Mouse (Mus musculus): ENCODE results near the gene Sec22c.

The Sec22c gene

GRCm38 (mm10) chr9:121704646-121705625 lies at the start of gene Sec22c:
Gene Sec22c, minus strand, starts transcription at chr9:121705490.
- DNase-seq (ENCODE audit: low spot score): peak; percentile 89

GRCm38 (mm10) chr9:121754624-121755023 lies 49.3 kb upstream of the Sec22c start:
- DNase-seq (ENCODE audit: low spot score): no peak

GRCm38 (mm10) chr9:121752774-121753173 lies 47.5 kb upstream of the Sec22c start:
- no peak for DNase-seq (ENCODE audit: low spot score)

DNA sequence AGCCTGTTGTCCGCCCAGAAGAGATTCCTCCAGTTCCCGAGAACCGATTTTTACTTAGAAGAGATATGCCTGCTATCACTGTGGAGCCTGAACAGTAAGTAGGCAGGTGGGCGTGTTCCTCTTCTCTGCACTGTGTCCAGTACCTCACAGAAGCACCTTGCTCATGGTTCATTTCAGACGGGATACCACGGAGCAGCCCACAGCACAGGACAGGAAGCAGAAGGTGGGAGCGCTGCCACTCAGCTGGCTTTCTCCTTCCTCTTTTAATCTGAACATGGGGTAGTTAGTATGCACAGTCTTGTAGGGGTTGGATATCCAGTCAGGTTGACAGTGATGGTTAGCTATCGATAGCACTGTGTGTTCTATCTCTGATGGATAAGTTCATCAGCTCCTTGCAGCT lies 38.8 kb upstream of the Sec22c start:
- DNase-seq (ENCODE audit: low spot score): no peak

DNA sequence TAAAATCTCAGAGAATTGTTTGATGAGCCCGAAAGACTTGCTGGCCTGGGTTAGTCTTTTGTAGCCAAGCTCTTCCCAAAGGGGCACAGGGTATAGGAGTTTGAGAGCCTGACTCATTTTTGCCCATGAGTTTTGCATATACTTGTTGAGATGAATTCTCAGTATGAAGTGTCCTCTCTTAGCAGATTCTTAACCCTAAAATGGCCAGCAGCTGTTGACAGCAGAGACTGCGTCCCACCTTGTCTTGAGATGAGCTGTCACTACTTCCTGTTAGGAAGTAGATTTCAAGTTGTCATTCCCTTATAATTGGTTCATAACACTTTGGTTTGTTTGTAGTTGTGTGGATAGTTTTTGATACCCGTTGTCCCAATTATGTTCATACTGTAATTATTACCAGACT lies 35.9 kb upstream of the Sec22c start:
- no peak for DNase-seq (ENCODE audit: low spot score)

DNA sequence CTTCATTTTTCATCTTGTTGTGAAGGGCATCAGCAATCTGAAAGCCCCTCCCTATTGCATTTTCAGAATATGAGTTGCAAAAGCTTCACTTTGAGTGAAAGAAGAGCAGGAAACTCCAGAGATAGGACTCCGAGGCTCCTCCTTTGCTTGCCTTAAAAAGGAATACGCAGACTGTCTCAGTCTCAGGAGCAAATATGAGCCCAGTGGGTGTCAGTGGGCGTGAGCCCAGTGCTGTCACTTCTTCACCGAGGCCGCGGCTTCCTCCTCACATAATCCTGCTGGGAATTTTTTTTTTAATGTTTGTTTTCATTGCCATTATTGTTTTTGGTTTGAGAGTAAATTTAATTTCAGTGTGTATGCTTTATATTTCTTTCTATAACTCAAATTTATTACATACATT lies 35.2 kb upstream of the Sec22c start:
- DNase-seq (ENCODE audit: low spot score): no peak

DNA sequence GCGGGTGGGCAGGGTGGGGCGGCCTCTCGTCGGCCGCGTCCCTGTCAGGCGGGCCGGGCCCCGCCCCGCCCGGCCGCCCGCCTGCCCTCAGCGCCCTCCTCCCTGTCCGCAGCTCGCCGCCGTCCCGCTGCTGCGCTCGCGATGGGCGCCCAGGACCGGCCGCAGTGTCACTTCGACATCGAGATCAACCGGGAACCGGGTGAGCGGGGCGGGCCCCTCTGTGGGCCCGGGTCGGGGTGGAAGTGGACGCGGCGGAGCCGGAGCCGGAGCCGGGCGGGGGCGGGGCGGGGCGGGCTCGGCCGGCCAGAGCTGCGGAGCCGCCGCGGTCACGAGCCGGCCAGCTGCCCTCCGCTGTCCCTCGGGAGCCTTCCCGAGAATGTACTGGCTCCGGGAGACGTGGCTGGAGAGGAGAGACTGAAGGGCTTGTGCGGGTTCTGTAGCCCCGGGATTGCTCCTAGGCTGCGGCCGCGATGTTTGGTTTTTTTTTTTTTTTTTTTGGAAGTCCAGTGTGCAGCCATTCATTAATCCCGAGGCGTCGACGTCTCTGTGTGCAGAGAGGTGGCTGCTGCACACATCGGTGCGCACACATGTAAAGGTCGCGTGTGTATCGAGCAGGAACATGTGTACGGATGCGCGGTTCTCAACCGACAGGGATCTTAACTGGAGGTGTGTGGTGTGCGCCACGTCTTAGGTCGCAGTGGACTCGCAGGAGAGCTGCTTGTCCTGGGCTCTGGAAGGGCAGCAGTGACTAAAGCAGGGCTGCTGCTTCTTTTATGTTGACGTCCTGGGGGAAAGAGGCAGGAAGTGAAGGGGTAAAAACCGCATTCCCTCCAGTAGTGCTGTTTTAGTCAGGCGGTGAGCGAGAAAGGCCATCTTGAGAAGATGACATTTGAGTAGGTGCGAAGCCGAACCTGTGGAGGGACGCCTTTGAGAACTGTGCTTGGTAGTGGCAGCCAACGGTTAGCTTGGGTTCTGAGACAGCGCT lies 14.3 kb upstream of the Sec22c start:
- peak; percentile 25 for DNase-seq (ENCODE audit: low spot score)

GRCm38 (mm10) chr9:121718792-121719318 lies 13.6 kb upstream of the Sec22c start, which contains the start of gene Nktr:
Gene Nktr, plus strand, starts transcription at chr9:121719169.
- DNase-seq (ENCODE audit: low spot score): peak; percentile 98

GRCm38 (mm10) chr9:121718070-121718705 lies 12.9 kb upstream of the Sec22c start:
- DNase-seq (ENCODE audit: low spot score): peak; percentile 18

- DNase-seq (ENCODE audit: low spot score): no peak
Observed at GRCm38 (mm10) chr9:121717048-121717447, 11.8 kb upstream of the Sec22c start.

DNA sequence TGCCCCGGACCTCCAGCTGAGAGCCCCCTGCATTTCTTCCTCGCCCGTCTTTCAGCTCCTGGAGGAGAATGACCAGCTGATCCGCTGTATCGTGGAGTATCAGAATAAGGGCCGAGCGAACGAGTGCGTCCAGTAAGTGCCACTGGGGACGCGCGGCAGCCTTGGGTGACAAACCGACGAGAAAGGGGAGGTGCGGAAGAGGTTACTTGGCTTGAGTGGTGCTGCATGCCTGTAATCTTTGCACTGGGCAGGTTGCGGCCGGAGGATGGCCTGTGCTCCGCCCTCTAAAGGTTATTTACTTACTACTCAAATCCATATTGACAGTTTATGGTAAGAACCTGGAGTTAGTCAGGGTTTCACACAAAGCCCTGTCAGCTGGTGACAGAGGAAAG lies 5.3 kb upstream of the Sec22c start:
- no peak for DNase-seq (ENCODE audit: low spot score)

GRCm38 (mm10) chr9:121709898-121710583 lies 4.8 kb upstream of the Sec22c start, which contains the start of gene Ss18l2:
Gene Ss18l2, plus strand, starts transcription at chr9:121710329.
- DNase-seq (ENCODE audit: low spot score): peak; percentile 98

- DNase-seq (ENCODE audit: low spot score): no peak
Observed at GRCm38 (mm10) chr9:121708506-121709486, 3.5 kb upstream of the Sec22c start.

- no peak for DNase-seq (ENCODE audit: low spot score)
Observed at GRCm38 (mm10) chr9:121707801-121708200, 2.5 kb upstream of the Sec22c start.

DNA sequence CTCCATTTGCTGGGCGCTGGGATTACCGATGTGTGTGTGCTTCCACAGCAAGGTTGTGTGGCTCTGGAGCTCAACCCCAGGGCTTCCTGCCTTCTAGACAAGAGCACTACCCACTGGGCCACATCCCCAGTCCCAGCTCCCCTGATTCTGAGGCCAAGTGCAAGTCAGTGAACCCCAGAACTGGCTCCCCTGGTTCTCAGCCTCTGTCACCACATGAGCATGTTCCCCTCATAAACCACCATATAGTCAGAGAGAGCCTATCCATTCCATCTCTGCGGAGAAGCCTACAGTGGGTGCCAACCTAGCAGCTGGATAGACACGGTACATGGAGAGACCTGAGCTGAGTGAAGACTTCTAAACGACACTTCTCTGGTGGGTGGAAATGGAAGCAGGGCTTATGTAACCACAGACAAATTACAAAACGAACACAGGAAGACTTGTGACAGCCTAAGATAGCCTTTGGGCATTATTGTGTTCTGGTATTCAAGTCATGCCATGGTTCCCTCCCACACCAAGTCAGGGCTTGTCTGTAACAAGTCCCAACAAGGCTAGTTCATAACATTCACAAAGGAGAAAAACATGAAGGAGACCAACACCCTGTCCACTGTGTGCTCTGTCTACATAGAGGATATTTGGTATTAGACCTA lies 862 bp upstream of the Sec22c start:
- DNase-seq (ENCODE audit: low spot score): no peak

- DNase-seq (ENCODE audit: low spot score): no peak
Observed at GRCm38 (mm10) chr9:121704261-121704645, 1.0 kb downstream of the Sec22c start.

GRCm38 (mm10) chr9:121697150-121698049 lies 7.9 kb downstream of the Sec22c start:
- peak; percentile 59 for DNase-seq (ENCODE audit: low spot score)

DNA sequence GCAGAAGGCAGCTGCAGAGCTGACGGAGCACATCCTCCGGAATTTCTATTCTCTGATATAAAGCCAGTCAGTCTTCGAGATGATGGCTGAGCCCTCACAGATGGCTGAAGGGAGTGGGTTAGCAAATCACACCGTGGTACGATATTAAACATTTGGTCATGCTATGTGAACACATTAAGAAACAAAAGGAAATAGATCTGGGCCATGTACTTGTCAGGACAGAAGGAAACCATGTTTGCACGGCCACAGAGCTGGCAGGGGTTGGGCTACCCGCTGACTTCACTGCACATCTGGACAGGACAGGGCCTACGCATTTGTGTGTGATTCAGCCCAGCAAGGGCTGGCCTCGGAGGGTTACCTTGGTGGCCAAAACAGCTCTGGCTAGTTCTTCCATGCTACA lies 8.7 kb downstream of the Sec22c start:
- DNase-seq (ENCODE audit: low spot score): no peak

Measured in spleen, adult 12 weeks (tissue).